Comparison of ENCODE assay signal across 9 mouse cellular contexts in genomic region chr5:131775222-131775621, GRCm38 (mm10).
DNase-seq lines count a peak whose midpoint lies in the region; ATAC-seq and TF ChIP-seq lines count a peak whose summit lies in the region.
"Had no signal": no experiment of that assay in that cellular context is flagged by ENCODE, and none has a peak within 500 bp of the region (broad histone marks: within the 10 kb centered on the region; RNA-seq: fewer than 3 reads in every experiment).

No protein-coding gene starts in this region.

- H3K27me3 ChIP-seq in heart, adult 2 months (ENCODE audit: control insufficient read depth, insufficient read depth, low read length), result no peaks in the 10 kb centered on the region
- no peaks in the 10 kb centered on the region for H3K27me3 ChIP-seq in hindbrain, embryonic 16.5 days (replicated peaks; ENCODE audit: control insufficient read depth, insufficient read depth, low read length)
- no peaks in the 10 kb centered on the region for H3K27me3 ChIP-seq in midbrain, embryonic 14.5 days (ENCODE audit: control insufficient read depth, insufficient read depth, low read length)

- no peaks in the 10 kb centered on the region for H3K79me2 ChIP-seq in heart, adult 2 months (replicated peaks; ENCODE audit: control insufficient read depth, insufficient read depth, low read length)

- no peak for TF ChIP-seq POLR2A in heart, adult 2 months (IDR thresholded peaks at IDR 0.05; ENCODE audit: insufficient read depth, low read depth, low read length)

- 87% methylated on average over 12 of the region's 12 CpGs for WGBS in heart, adult 2 months
- 12% methylated on average over 12 of the region's 12 CpGs for WGBS in hindbrain, embryonic 16.5 days
- 21% methylated on average over 12 of the region's 12 CpGs for WGBS in midbrain, embryonic 14.5 days

- no peak overlapping the region for H3K27ac ChIP-seq in heart, adult 2 months
- peak overlapping the region; percentile 42 for H3K27ac ChIP-seq in hindbrain, embryonic 16.5 days (ENCODE audit: low read depth, low read length)
- peak overlapping the region; percentile 72 for H3K27ac ChIP-seq in midbrain, embryonic 14.5 days (replicated peaks; ENCODE audit: low read depth, low read length)

- H3K4me1 ChIP-seq in heart, adult 2 months (ENCODE audit: control insufficient read depth, insufficient read depth, low read length), result no peaks in the 10 kb centered on the region
- H3K4me1 ChIP-seq in hindbrain, embryonic 16.5 days (ENCODE audit: control insufficient read depth, insufficient read depth, low read depth, low read length), result peaks cover 14% of the 10 kb centered on the region
- peaks cover 25% of the 10 kb centered on the region for H3K4me1 ChIP-seq in midbrain, embryonic 14.5 days (ENCODE audit: control insufficient read depth, insufficient read depth, low read length)

- peak; percentile 86 for ATAC-seq in hindbrain, embryonic 16.5 days
- peak; percentile 77 for ATAC-seq in midbrain, embryonic 14.5 days (ENCODE audit: low FRiP score, low TSS enrichment)

- peak overlapping the region; percentile 7; the same call in 1 of the 2 replicates for H3K4me2 ChIP-seq in hindbrain, embryonic 16.5 days (ENCODE audit: low read length)
- H3K4me2 ChIP-seq in midbrain, embryonic 14.5 days (ENCODE audit: low read length), result 0 out of 2 replicates have a peak overlapping the region, but pooled peaks have one; percentile 22

- no peak for TF ChIP-seq EP300 in heart, adult 2 months (IDR thresholded peaks at IDR 0.05; ENCODE audit: insufficient read depth, low read depth, low read length)

- no peak for TF ChIP-seq CTCF in heart, adult 2 months (IDR thresholded peaks at IDR 0.05)

- H3K9ac ChIP-seq in heart, adult 2 months (ENCODE audit: low read depth, low read length), result no peak overlapping the region
- H3K9ac ChIP-seq in hindbrain, embryonic 16.5 days (ENCODE audit: low read depth, low read length), result no peak overlapping the region
- H3K9ac ChIP-seq in midbrain, embryonic 14.5 days (replicated peaks; ENCODE audit: low read length), result no peak overlapping the region

- intact Hi-C loops in heart, adult 2 months (cut with DNase I), result no loop called here
- intact Hi-C loops in heart, postnatal 36 days (cut with DNase I), result no loop called here

- no peaks in the 10 kb centered on the region for H3K36me3 ChIP-seq in heart, adult 2 months (ENCODE audit: control insufficient read depth, insufficient read depth, low read length)
- no peaks in the 10 kb centered on the region for H3K36me3 ChIP-seq in hindbrain, embryonic 16.5 days (ENCODE audit: control insufficient read depth, insufficient read depth, low read length)
- no peaks in the 10 kb centered on the region for H3K36me3 ChIP-seq in midbrain, embryonic 14.5 days (ENCODE audit: control insufficient read depth, insufficient read depth, low read length)

- no peak overlapping the region for H3K4me3 ChIP-seq in heart, adult 2 months
- no peak overlapping the region for H3K4me3 ChIP-seq in hindbrain, embryonic 16.5 days (ENCODE audit: low read length)
- no peak overlapping the region for H3K4me3 ChIP-seq in midbrain, embryonic 14.5 days (replicated peaks; ENCODE audit: low read depth, low read length)

- no peaks in the 10 kb centered on the region for H3K9me3 ChIP-seq in hindbrain, embryonic 16.5 days (ENCODE audit: control insufficient read depth, low read length)
- H3K9me3 ChIP-seq in midbrain, embryonic 14.5 days (ENCODE audit: control insufficient read depth, low read length), result no peaks in the 10 kb centered on the region

- peak; percentile 78 for DNase-seq in heart, adult 11 months
- no peak for DNase-seq in heart, adult 2 months
- DNase-seq in cerebellum, postnatal 4 days (ENCODE audit: low spot score in 2 of 2), result peak; percentile 39 to 72
- DNase-seq in midbrain, embryonic 14.5 days, result peak; percentile 83
- no peak for DNase-seq in thymus, postnatal 14 days
- no peak for DNase-seq in heart, postnatal 36 days
- no peak for DNase-seq in natural killer cell, adult 2 months (ENCODE audit: low spot score in 2 of 2)
- DNase-seq: adrenal gland, postnatal 10 days had no signal

Comparison
In these comparisons a context has a peak if more than half of its experiments do, and no peak if none do; other contexts are left out.
1. DNase-seq: peak in heart, adult 11 months (single experiment), cerebellum, postnatal 4 days (2 of 2) and midbrain, embryonic 14.5 days (single experiment); none in heart, adult 2 months (0 of 2), thymus, postnatal 14 days (single experiment), heart, postnatal 36 days (0 of 2) and natural killer cell, adult 2 months (0 of 2).